Mouse (Mus musculus) neutrophil, adult 59 days (primary cell): Measurements from ENCODE around the gene Sbk2. TPM values are rescaled to one million over a fixed set of nuclear protein-coding genes. Genes with fewer than 3 reads are reported as not detected.

Source experiments
- total RNA-seq, 2 experiments: library from RNA; stranded (reverse); gene quantifications; 1 replicate in 1 of 2; 2 replicates in 1 of 2; pipeline ENCODE4 v1.2.4; 2023

Gene Sbk2
- total RNA-seq = not detected

GRCm38 (mm10) chr7:4964272-4964671 lies at the start of gene Sbk2:
TSS of gene Sbk2 (minus strand) at chr7:4964406.

DNA sequence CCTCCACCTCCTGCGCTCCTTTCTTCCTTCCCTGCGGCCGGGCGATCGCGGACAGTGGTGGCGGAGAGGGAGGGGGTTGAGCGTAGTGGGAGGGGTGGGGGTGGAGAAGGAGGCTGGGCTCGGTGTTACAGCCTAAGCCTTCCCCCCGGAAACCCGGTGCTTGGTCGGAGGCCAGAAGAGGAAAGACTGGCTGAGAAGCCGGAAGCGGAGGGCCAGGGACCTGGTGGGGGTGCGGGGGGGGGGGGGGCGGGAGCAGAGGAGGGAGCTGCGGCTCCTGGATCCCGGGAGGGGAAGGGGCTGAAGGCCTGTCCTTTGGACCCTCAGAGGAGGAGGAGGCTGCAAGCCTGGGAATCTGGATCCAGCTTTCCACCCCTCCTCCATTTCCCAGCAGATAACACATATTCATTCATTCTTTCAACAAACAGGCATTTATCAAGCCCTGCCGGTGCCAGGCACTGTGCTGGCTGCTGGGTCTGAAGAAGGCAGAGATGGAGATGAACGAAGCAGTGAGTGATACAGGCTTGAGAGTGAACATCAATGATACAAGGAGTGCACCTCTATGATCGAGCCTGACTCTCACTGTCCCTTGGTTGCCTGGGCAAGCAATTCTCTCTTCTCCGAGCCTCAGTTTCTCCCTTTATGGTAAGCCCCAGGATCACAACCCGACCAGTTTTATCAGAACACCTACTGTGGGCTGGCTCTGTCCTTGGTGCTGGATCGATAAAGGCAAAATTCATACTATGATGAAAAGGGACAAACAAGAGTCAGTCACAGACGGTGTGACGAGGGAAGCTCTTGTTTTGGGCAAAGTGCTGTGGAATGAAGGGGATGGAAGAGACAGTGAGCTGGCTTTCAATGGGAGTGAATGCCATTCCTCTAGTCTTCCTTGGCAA lies 32.0 kb upstream of the Sbk2 start, which contains the start of gene Zfp579:
Zfp579 (minus strand) TSS at position 156 of the 893 bp plus-strand sequence.

GRCm38 (mm10) chr7:4971068-4971467 lies 6.9 kb upstream of the Sbk2 start, which contains the start of gene Sbk3:
TSS of gene Sbk3 (minus strand) at chr7:4971168.

DNA sequence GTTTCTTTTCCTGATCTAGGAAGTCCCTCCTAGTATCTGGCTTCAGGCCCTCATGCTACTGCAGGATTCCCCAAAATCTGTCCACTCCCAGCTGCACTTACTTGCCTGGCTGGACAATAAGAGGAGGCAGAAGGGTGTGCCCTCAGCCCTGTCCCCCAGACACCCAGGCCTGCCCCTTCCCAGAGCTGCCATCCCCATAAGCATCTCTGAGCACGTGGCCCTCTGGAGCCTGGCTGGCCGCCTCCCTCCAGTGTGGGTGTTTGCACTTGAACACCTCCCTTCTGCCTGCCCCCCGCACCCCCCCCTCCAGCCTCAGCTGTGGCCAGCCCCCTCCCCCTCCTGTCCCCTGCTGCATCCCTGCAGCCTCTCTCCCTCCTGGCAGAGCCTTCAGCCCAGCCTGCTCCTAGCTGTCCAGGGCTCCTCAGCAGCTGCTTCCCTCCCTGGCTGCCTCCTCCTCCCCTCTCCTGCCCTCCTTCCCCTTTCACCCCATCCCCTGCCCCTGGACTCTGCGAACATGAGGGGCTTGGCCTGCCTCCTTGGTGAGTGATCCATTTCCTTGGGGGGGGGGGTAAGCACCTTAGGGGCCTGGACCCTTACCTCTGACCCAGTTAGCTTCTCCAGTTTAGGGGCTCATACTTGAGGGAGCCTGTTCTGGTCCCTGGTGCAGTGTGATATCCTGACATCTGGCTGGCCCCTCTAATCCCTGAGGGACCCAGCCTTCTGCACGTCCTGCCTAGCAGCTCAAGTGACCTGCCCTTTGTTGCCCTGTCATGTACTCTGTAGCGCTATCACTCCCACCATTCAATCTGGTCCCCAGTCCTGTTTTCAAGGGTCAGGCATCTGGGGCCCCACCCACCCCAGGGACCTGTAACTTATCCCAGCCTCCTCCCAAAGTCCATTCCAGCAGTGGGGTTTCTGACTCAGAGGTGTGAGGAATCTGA lies 38.5 kb downstream of the Sbk2 start, which contains the start of gene Ssc5d:
Ssc5d (plus strand) TSS at position 345 of the 941 bp plus-strand sequence.

GRCm38 (mm10) chr7:4921824-4922482 lies 42.3 kb downstream of the Sbk2 start, which contains the start of gene Nat14:
TSS of gene Nat14 (plus strand) at chr7:4922028.

DNA sequence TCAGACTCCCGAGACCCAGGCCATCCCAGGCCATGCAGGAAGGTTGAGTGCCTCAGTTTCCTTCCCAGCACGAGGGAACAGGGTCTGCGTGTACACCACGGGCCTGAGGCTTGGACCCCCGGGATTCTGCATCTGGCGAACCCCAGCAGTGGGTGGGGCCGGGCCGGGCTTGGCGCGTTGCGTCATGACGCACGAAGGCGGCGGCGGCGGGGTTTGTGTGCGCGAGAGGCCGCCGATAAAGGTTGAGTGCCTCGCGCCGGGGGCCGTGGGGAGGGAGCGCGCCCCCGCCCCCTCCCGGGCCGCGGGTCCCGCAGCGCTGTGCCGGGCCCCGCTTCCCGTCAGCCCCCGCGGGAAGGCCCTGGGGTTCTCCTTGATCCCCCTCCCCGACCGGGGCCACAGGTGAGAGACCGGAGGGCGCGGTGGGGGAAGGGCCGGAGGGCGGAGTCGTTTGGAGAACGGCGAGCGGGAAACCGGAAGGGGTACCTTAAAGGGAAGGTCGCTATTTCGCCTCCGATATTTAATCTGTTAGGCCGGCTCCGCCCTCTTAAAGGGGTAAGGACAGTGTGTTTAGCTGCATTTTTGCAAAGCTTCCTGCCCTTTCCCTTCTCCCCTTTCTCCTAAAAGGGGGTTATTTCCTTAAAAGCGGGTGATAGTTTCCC lies 49.1 kb downstream of the Sbk2 start, which contains the start of gene Zfp628:
Zfp628 (plus strand) TSS at position 211 of the 659 bp plus-strand sequence.

DNA sequence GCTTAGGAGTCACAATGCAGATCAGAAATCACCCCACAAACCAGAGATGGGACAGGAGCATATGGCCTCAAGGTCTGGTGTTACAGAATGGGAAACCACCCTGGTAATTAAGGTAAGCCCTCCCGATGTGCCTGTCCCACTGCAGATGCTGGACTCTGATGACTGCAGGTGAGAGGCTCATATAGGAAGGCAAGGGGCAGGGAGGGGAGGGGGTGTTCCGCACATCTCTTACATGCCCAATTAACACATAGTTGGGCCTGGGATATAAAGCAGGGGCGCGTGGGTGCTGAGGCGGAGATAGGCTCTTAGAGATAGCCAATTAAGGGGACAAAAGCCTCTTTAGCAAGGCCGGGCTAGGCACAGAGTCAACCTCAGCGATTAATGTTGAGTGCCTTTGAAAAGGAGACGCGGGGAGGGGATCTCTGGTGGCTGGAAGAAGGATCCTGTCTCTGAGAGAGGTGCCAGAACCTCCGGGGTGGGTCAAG lies 57.7 kb downstream of the Sbk2 start, which contains the start of gene Gm36210:
Gm36210 (minus strand) TSS at position 51 of the 485 bp plus-strand sequence.

Other genes with a start within 250 kb of the Sbk2 start
- 10 to 100 TPM; 18.1 to 22.3 TPM for gene Tmem150b, start 239.2 kb downstream of the Sbk2 start, total RNA-seq
- 10 to 100 TPM; 96.3 to 97.7 TPM for gene Kmt5c, start 224.3 kb downstream of the Sbk2 start, total RNA-seq
- 10 to 100 TPM; 25.0 to 29.5 TPM for gene Cox6b2, start 211.3 kb downstream of the Sbk2 start, total RNA-seq
- not detected for gene Fam71e2, start 193.1 kb downstream of the Sbk2 start, total RNA-seq
- gene Il11, start 181.5 kb downstream of the Sbk2 start, total RNA-seq = not detected
- not detected for gene Tmem190, start 181.5 kb downstream of the Sbk2 start, total RNA-seq
- 1 to 10 TPM; 1.1 to 3.2 TPM for gene Tmem238, start 174.8 kb downstream of the Sbk2 start, total RNA-seq
- 100 to 1,000 TPM; 921 to 945 TPM for gene Rpl28, start 171.5 kb downstream of the Sbk2 start, total RNA-seq
- gene Ube2s, start 151.8 kb downstream of the Sbk2 start, total RNA-seq = 100 to 1,000 TPM; 187 to 214 TPM
- not detected for gene Shisa7, start 119.7 kb downstream of the Sbk2 start, total RNA-seq
- 1 to 10 TPM; 2.8 to 6.7 TPM for gene Isoc2b, start 94.1 kb downstream of the Sbk2 start, total RNA-seq
- gene Isoc2a, start 87.3 kb downstream of the Sbk2 start, total RNA-seq = 10 to 100 TPM in 1 of 2 experiments, 1 to 10 TPM in 1; 8.7 to 10.1 TPM
- gene Gm36210, start 57.9 kb downstream of the Sbk2 start, total RNA-seq = not detected
- 10 to 100 TPM; 13.2 to 15.5 TPM for gene Zfp628, start 49.2 kb downstream of the Sbk2 start, total RNA-seq
- 1 to 10 TPM; 2.1 to 3.2 TPM for gene Nat14, start 42.4 kb downstream of the Sbk2 start, total RNA-seq
- not detected for gene Ssc5d, start 38.6 kb downstream of the Sbk2 start, total RNA-seq
- gene Sbk3, start 6.8 kb upstream of the Sbk2 start, total RNA-seq = not detected
- 1 to 10 TPM; 2.8 to 3.5 TPM for gene Zfp579, start 31.8 kb upstream of the Sbk2 start, total RNA-seq
- gene Zfp524, start 50.0 kb upstream of the Sbk2 start, total RNA-seq = 10 to 100 TPM; 13.0 to 20.8 TPM
- gene Fiz1, start 50.3 kb upstream of the Sbk2 start, total RNA-seq = 10 to 100 TPM; 33.3 to 36.3 TPM
- gene Gm44973, start 51.1 kb upstream of the Sbk2 start, total RNA-seq = not detected
- 10 to 100 TPM; 31.9 to 37.3 TPM for gene Zfp865, start 56.0 kb upstream of the Sbk2 start, total RNA-seq
- gene Ccdc106, start 56.1 kb upstream of the Sbk2 start, total RNA-seq = under 1 TPM in 1 of 2 experiments, not detected in 1; 0.56 TPM
- not detected for gene 4632433K11Rik, start 69.7 kb upstream of the Sbk2 start, total RNA-seq
- 1 to 10 TPM; 2.8 to 2.9 TPM for gene Zfp784, start 74.0 kb upstream of the Sbk2 start, total RNA-seq
- under 1 TPM; 0.47 to 0.71 TPM for gene Zfp580, start 87.1 kb upstream of the Sbk2 start, total RNA-seq
- 100 to 1,000 TPM; 222 to 227 TPM for gene U2af2, start 97.7 kb upstream of the Sbk2 start, total RNA-seq
- gene Epn1, start 115.8 kb upstream of the Sbk2 start, total RNA-seq = 100 to 1,000 TPM; 139 to 160 TPM
- gene Rfpl4, start 152.5 kb upstream of the Sbk2 start, total RNA-seq = not detected
- under 1 TPM in 1 of 2 experiments, not detected in 1; 0.64 TPM for gene Rasl2-9, start 161.5 kb upstream of the Sbk2 start, total RNA-seq
- gene Vmn1r55, start 185.3 kb upstream of the Sbk2 start, total RNA-seq = not detected
- gene Vmn1r56, start 232.3 kb upstream of the Sbk2 start, total RNA-seq = not detected